Mouse (Mus musculus) heart, adult 18-20 months (tissue): ENCODE measurements at regions not wholly inside any gene's neighbourhood (a gene's known extent, or its start where the extent isn't known, plus 50 kb on each side); places are given as distances from the start of the nearest gene placed in this dataset.

Experiments
- DNase-seq, 2 experiments: peaks; one replicate each; pipeline ENCODE4 v3.0.0; 2021 to 2022; ENCODE audit warnings: mixed read lengths in 1 of 2

DNA sequence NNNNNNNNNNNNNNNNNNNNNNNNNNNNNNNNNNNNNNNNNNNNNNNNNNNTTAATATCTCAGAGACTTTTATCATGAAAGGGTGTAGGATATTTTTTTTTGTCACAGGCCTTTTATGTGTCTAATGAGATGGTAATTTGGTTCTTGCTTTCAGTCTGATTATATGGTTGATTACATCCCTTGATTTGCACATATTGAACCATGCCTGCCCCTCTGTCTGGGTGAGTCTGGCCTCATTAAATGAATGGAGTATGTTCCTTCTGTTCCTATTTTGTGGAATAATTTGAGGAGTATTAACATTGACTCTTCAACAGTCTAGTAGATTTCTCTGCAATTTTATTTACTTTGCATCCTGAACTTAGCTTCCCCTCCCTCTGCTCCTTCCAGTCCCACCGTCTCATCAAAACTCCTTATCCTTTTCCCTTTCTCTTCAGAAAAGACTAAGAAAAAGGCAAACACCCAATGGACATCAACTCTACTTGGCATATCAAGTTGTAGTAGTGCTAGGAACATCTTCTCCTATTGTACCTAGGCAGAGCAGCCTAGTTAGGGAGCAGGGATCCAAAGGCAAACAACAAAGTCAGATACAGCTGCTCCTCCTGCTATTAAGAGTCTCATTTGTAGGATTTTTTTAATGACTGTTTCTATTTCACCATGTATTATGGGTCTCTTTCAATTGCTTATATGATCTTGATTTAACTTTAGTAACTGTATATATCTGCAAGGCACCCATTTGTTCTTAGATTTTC is 1185.0 kb upstream of the Cdh7 start:
- no peak for DNase-seq

DNA sequence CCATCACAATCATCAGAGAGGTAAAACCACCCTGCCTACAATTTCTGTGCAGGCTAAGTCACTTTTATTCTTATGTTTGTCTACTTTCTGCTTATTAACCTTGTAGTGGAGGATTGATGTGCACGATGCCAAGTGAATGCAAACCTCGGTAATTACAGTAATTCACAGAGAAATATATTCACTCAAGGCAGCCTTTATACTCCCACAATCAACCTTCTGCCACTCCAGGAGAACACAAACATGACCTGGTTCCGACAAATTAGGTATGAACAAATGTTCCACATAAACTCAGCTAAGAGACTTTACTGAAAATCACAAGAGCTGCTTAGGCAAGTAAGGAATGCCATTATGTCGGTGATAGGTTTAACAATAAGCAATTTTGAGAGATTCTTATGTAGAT is 1182.1 kb upstream of the Cdh7 start:
- no peak for DNase-seq

DNA sequence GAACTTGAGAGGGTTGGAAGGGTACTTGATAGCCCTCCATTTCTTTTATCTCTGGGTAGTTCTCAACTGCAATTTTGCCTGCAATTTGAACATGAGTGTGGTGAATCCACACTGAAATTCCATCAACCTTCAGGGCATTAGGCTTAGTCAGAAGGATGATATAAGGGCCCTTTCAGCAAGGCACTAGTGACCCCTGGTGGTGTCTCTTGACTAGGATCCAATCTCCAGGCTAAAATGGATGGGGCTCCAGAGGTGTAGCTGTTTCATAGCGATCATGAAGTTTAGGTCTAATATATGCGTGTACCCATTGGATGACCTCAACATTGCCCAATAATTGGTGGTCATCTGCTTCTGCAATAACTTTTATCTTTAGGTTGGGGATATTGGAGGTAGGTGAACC is 1155.0 kb upstream of the Cdh7 start:
- peak in 1 of 2 experiments; percentile 8 for DNase-seq
